Mouse (Mus musculus): ENCODE data around the gene Cc2d2b. TPM values are rescaled to one million over a fixed set of nuclear protein-coding genes. Genes with fewer than 3 reads are reported as not detected.

The Cc2d2b gene
- total RNA-seq, 2 experiments from 2014 or later: 0.15 TPM; not detected in 1

GRCm38 (mm10) chr19:40834436-40834835, 85.9 kb downstream of the Cc2d2b start:
- no peak for DNase-seq

GRCm38 (mm10) chr19:40838205-40838604, 89.7 kb downstream of the Cc2d2b start:
- no peak for DNase-seq

- no peak for DNase-seq
Measured at GRCm38 (mm10) chr19:40840303-40840702, 91.8 kb downstream of the Cc2d2b start.

- DNase-seq: no peak
Measured at GRCm38 (mm10) chr19:40841083-40841482, 92.5 kb downstream of the Cc2d2b start.

GRCm38 (mm10) chr19:40841593-40841992, 93.0 kb downstream of the Cc2d2b start:
- peak; percentile 19 for DNase-seq

- peak; percentile 23 for DNase-seq
Measured at GRCm38 (mm10) chr19:40844731-40845130, 96.2 kb downstream of the Cc2d2b start.

GRCm38 (mm10) chr19:40849391-40849790, 100.8 kb downstream of the Cc2d2b start:
- no peak for DNase-seq

GRCm38 (mm10) chr19:40859555-40859954, 111.0 kb downstream of the Cc2d2b start:
- DNase-seq: no peak

- DNase-seq: no peak
Measured at GRCm38 (mm10) chr19:40868284-40868683, 119.7 kb downstream of the Cc2d2b start.

- no peak for DNase-seq
Measured at GRCm38 (mm10) chr19:40869425-40870105, 121.0 kb downstream of the Cc2d2b start.

GRCm38 (mm10) chr19:40872955-40873665, 124.6 kb downstream of the Cc2d2b start:
- peak; percentile 93 for DNase-seq

Other genes starting within 250 kb of the Cc2d2b start
- 100 to 1,000 TPM; 172 to 181 TPM for gene Sorbs1, start 235.0 kb upstream of the Cc2d2b start, total RNA-seq (2021)
- 10 to 100 TPM; 24.7 to 24.8 TPM for gene Aldh18a1, start 160.3 kb upstream of the Cc2d2b start, total RNA-seq (2021)
- gene Tctn3, start 136.5 kb upstream of the Cc2d2b start, total RNA-seq (2021): 1 to 10 TPM; 5.4 to 7.1 TPM
- 10 to 100 TPM; 27.2 to 32.8 TPM for gene Entpd1, start 136.4 kb upstream of the Cc2d2b start, total RNA-seq (2021)
- 1 to 10 TPM; 6.4 to 8.2 TPM for gene Ccnj, start 82.5 kb downstream of the Cc2d2b start, total RNA-seq (2021)
- 10 to 100 TPM; 12.0 to 15.2 TPM for gene Zfp518a, start 146.0 kb downstream of the Cc2d2b start, total RNA-seq (2021)
- 1 to 10 TPM; 1.5 to 1.8 TPM for gene Blnk, start 245.8 kb downstream of the Cc2d2b start, total RNA-seq (2021)

Measured in adrenal gland, postnatal 10 days (tissue).